Mouse (Mus musculus) lung, postnatal 0 days (tissue): ENCODE results near the gene Gtf2a1l.

ENCODE experiments used
- CTCF ChIP-seq: IDR thresholded peaks from 2 replicates; pipeline ENCODE4 v1.5.1; 2016; ENCODE audit warnings: antibody characterized with exemption, mild to moderate bottlenecking
- EP300 ChIP-seq: IDR thresholded peaks from 2 replicates; pipeline ENCODE4 v1.6.1; 2016; ENCODE audit warnings: antibody characterized with exemption, mild to moderate bottlenecking, control low read depth

GRCm38 (mm10) chr17:88652010-88652409 lies 16.4 kb upstream of the Gtf2a1l start:
- TF ChIP-seq EP300 (no peak), CTCF (peak; percentile 84)
